Mouse (Mus musculus) natural killer cell, adult 2 months (primary cell): Measurements from ENCODE around the gene Mapre3.

Experiments
- DNase-seq, 2 experiments: peaks; one replicate each; pipeline ENCODE4 v3.0.0; 2022; ENCODE audit warnings: low spot score in 2 of 2

The Mapre3 gene

GRCm38 (mm10) chr5:30824124-30824988, 9.9 kb downstream of the Mapre3 start:
- no peak for DNase-seq

- DNase-seq: no peak
Observed at GRCm38 (mm10) chr5:30825166-30825565, 10.7 kb downstream of the Mapre3 start.

DNA sequence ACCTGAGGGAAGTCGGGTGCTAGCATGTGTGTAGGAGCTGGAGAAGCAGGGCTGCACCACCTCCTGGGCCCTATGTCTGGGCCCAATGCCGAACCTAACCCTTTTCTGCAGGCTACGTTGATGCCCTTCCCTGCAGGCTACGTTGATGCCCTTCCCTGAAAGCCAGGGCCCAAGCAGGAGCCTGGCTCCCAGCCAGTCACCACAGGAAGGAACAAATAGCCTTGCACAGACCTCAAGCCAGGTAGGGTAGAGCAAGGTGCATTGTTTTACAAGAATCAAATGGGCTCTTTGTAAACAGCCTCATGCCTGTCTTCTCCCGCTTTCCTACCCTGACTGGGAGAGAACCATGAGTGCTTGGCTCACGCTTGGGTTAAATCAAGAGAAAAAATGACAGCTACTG, 11.4 kb downstream of the Mapre3 start:
- no peak for DNase-seq

DNA sequence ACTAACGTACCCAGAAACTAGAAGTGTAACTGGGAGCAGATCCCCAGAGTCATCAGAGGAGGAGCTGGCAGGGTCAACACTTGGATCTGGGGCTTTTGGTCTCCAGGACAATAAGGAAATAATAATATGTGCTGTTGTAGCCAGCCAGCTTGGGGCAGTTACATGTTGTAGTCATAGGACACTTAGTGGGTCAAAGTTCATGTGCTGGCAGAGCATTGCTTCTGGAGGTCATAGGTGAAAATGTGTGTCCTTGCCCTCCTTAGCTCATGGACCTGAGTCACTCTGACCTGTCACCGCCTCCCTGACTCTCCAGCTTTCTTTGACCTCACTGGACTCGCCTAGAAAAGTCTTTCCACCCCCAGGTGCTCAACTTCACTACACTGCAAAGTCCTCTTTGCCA, 19.0 kb downstream of the Mapre3 start:
- DNase-seq: no peak

GRCm38 (mm10) chr5:30839731-30840130, 25.3 kb downstream of the Mapre3 start:
- no peak for DNase-seq

DNA sequence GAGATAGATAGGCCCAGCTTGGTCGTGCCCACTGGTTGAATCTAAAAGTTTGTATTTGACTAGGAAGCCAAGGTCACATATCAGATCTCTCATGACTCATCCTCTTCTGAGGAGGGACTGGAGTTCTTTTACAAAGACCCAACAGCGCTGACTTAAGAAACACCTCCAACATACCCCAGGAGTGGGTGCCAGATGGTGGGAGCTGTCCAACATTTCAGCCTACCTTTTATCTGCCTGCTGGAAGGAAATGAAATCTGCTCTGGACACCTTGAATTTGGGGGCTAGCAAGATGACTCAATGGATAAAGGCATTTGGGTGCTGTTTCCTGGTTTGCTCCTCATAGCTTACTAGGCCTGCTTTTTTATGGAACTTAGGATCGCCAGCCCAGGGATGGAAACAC, 27.5 kb downstream of the Mapre3 start:
- DNase-seq: no peak

DNA sequence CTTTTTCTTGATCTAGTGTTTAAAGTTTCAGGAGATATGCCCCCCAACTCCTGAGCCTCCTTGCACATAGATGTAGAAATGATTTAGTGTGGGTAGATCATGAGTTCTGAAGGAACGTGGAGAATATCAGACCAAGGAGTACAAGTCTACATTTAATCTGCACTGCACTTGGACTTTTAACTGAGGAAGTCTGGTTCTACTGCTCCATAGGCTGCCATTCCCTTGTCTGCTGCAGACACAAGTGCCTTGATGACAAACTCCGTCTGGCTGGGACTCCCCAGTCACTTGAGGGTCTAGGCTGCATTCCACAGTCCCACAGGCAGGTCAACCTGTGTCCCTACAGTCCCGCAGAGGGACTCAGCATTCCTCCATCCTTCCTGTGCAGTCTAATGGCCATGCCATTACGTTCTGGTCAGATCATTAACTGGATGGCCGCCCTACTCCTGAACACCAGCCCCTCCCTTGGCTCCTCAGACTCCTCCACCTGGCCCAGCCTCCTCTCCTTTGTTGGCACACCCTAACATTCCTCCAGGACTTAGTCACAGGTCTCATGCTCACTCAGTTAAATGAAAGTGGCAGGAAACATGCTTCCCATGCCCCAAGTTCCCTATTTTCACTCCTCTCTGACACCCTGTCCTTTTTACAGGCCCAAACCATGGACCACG, 35.6 kb downstream of the Mapre3 start:
- DNase-seq: no peak

- no peak for DNase-seq
Observed at GRCm38 (mm10) chr5:30850556-30850925, 36.1 kb downstream of the Mapre3 start.

DNA sequence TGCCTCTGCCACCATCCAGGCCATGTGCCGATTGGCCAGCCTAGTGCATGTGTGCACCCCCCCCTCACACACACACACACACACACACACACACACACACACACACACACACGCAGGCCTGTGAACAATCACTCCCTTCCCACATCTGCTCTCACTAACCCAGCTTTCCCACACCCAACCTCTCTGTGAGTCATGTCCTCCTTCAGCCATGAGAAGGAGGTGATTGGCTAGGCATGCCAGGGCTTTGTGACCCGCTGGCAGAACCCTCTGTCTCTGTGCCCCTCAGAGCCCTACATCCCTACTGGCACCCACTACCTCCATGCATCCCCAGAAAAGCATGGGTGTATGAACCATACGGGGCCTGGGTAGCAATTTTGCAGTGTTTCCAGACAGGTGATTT, 39.1 kb downstream of the Mapre3 start:
- no peak for DNase-seq

DNA sequence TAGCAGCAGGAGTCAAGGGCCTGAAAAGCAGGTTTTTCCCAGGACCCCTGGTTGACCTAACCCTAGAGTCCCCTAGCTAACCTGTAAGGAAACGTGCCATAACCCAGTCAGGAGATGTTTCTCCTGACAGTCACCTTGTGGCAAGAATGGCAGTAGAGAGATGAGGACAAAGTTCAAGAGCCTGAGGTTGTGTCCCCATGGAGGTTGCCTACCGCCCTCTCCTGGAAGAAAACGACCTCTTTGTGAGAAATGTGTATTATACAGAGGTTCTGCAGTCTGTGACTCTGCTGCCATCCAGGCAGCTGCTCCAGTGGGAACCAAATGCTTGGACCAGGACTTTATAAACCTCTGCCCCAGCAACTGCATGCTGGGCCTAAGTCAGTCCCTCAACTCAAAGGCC, 41.2 kb downstream of the Mapre3 start:
- DNase-seq: no peak

- no peak for DNase-seq
Observed at GRCm38 (mm10) chr5:30856124-30856523, 41.7 kb downstream of the Mapre3 start.

DNA sequence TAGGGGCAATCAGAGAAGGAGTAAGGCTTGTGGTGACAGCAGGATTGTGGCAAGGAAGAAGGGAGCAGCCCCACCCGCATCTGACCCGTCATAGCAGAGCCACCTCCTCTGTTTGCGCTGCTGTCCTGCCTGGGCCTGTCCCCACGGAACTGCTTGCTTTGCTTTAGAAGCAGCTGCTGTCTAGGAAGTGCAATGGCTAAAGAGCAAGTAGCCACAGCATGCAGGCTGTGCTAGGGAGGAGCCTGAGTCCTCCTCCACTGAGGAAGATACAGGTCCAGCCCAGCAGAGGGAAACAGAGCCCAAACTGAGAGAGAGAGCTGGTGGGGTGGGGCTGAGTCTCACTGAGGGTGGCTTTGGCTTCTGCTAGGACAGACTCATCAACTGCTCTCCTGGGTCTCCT, 49.4 kb downstream of the Mapre3 start:
- no peak for DNase-seq

DNA sequence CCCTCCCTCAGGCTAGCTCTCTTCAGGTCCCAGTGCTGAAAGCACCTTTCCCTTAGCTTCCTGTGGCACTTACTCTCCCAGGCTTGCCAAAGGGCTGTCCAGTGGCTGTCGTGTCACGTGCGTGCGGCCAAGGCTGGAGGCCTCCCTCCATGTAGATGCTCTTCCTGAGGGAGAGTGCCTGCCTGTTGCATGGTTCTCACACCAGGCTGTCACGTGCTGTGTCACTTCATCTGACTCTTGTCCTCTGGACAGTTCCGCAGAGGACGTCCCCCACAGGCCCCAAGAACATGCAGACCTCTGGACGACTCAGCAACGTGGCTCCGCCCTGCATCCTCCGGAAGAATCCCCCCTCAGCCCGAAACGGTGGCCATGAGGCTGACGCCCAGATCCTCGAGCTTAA, 49.9 kb downstream of the Mapre3 start:
- no peak for DNase-seq

DNA sequence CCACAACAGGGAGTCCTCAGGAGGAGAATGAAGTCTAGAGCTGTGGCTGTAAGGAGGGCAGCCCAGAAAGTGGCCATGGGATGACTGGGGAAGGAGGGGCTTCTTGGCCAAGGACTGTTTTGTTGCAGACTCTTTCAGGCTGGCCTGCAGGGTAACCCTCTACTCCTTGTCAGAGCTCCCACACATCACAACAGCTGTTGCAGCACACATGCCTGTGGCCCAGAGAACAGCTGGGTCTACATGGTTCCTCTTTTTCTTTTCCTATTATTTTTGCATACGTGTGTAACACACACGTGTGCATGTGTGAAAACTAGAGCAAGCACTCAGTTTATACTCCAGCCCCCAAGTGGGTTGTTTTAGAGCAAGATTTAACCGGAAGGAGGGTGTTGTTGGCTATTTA, 52.4 kb downstream of the Mapre3 start:
- DNase-seq: peak in 1 of 2 experiments; percentile 26

GRCm38 (mm10) chr5:30867712-30868111, 53.3 kb downstream of the Mapre3 start, which contains the start of gene Tmem214:
Gene Tmem214 (plus strand): TSS chr5:30868012.
- DNase-seq: no peak

DNA sequence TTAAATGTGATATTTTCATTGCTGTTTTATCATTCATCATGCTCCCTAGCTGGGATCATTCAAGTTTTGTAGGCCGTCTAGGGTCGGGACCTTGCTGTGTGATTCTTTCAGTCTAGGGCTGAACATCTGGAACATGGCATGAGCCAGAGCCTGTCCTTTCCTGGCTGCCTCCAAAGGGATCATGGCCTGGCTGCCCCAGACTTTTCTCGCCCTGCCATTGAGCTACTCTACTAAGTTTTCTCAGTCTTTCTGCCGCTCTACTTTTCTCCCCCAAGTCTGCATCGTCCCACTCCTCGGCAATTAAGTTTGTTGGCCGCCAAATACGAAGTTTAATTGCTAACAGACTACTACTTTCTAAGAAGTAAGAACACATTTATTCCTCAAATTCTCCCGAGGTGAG, 54.5 kb downstream of the Mapre3 start:
- DNase-seq: no peak

DNA sequence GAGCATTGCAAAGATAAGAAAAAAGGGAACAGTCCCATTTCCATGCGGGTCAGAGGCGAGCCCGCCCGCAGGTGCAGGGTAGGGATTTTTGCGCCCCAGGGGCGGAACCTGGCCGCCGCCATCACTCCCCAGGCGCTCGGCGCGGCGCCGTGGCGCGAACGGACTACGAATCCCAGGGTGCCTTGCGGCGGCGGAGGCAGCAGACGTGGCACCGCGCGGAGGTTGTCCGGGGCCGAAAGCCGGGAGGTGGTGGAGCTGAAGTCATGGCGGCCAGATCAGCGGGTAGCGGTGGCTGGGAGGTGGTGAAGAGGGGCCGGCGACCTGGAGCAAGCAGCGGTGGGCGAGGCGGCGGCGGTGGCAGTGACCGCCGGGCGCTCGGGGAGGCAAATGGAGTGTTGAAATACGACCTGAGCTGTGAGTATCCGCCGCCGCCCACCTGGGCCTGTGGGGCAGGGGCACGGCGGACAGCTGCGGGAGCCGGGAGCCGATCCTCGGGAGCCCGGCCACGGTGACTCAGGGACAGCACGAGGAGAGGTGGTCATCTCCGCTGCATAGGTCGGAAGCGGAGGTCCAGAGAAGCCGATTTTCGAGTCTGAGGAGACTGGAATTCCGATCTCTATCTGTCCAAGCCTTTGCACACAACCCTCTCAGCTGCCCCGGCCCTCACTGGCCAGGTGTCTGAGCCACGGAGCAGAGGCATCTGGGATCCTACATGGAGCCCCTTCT, 55.1 kb downstream of the Mapre3 start:
- peak; percentile 79 to 83 for DNase-seq

DNA sequence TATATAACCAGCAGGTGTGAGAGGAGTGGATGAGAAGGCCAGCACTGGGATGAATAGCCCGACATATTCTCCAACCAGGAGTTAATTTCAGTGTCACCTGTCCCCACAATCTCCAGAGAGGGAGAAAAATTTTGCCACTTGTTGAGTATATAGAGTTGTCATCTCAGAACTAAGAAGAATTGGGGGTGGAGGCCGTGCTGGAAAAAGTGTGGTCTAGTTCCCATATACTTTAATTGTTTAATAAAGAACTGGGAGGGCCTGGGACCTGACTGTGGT, 55.6 kb downstream of the Mapre3 start:
- no peak for DNase-seq

- DNase-seq: no peak
Observed at GRCm38 (mm10) chr5:30872574-30872973, 58.1 kb downstream of the Mapre3 start.

- no peak for DNase-seq
Observed at GRCm38 (mm10) chr5:30874365-30874764, 59.9 kb downstream of the Mapre3 start.

- no peak for DNase-seq
Observed at GRCm38 (mm10) chr5:30878616-30879015, 64.2 kb downstream of the Mapre3 start.

GRCm38 (mm10) chr5:30879347-30879943, 65.0 kb downstream of the Mapre3 start:
- DNase-seq: no peak
